Mouse (Mus musculus) stomach, embryonic 16.5 days (tissue): Measurements from ENCODE around the gene Aoc3. TPM values are rescaled to one million over a fixed set of nuclear protein-coding genes. Genes with fewer than 3 reads are reported as not detected.

Source experiments
- ATAC-seq: fragments of 200-750 bp; cut with Nextera tagmentation; 2 replicates; pipeline ENCODE4 v1.8.0; 2017; ENCODE audit warnings: moderate number of reproducible peaks, moderate TSS enrichment; ENCODE audit not compliant: insufficient read depth, low FRiP score
- H3K27ac ChIP-seq: fragments of 300-500 bp; sonication (generic); 2 replicates; pipeline ENCODE4 v1.5.1; 2014; ENCODE audit warnings: low read length
- H3K27me3 ChIP-seq: fragments of 300-500 bp; sonication (generic); 2 replicates; pipeline ENCODE4 v1.6.1; 2014; ENCODE audit warnings: low read length, control low read depth, mixed read lengths; ENCODE audit not compliant: control insufficient read depth, insufficient read depth
- H3K36me3 ChIP-seq: fragments of 300-500 bp; sonication (generic); 2 replicates; pipeline ENCODE4 v1.6.1; 2014; ENCODE audit warnings: low read length; ENCODE audit not compliant: control insufficient read depth, insufficient read depth
- H3K4me1 ChIP-seq: fragments of 300-500 bp; sonication (generic); 2 replicates; pipeline ENCODE4 v1.6.1; 2014; ENCODE audit warnings: low read length, control low read depth, mixed read lengths; ENCODE audit not compliant: control insufficient read depth, insufficient read depth
- H3K4me2 ChIP-seq: fragments of 300-500 bp; sonication (generic); 2 replicates; pipeline ENCODE4 v1.6.1; 2014; ENCODE audit warnings: low read depth, low read length, mixed read lengths
- H3K4me3 ChIP-seq: fragments of 300-500 bp; sonication (generic); replicated peaks from 2 replicates; pipeline ENCODE4 v1.5.1; 2014; ENCODE audit warnings: mild to moderate bottlenecking, low read length
- H3K9ac ChIP-seq: fragments of 300-500 bp; sonication (generic); 2 replicates; pipeline ENCODE4 v1.6.1; 2014; ENCODE audit warnings: low read length
- H3K9me3 ChIP-seq: fragments of 300-500 bp; sonication (generic); replicated peaks from 2 replicates; pipeline ENCODE4 v1.6.1; 2016; ENCODE audit warnings: low read length, control low read depth; ENCODE audit not compliant: control insufficient read depth
- WGBS: fragments of 180-500 bp; shearing (Covaris S2); extraction: QIAGEN DNeasy Blood & Tissue Kit; methylation state at CpG from one replicate; pipeline ENCODE4 v1.1.7; 2014; 5-methylcytosine and 5-hydroxymethylcytosine counted together
- polyA plus RNA-seq: library from polyadenylated mRNA; unstranded; fragments of >200 nt; fragmentation: Nextera tagmentation; extraction: Ambion mirVana; gene quantifications from 2 replicates; pipeline ENCODE4 v1.2.1, GENCODE M21; 2015

The Aoc3 gene
- polyA plus RNA-seq, 1 experiment from 2014 or later, result 3.5 TPM

DNA sequence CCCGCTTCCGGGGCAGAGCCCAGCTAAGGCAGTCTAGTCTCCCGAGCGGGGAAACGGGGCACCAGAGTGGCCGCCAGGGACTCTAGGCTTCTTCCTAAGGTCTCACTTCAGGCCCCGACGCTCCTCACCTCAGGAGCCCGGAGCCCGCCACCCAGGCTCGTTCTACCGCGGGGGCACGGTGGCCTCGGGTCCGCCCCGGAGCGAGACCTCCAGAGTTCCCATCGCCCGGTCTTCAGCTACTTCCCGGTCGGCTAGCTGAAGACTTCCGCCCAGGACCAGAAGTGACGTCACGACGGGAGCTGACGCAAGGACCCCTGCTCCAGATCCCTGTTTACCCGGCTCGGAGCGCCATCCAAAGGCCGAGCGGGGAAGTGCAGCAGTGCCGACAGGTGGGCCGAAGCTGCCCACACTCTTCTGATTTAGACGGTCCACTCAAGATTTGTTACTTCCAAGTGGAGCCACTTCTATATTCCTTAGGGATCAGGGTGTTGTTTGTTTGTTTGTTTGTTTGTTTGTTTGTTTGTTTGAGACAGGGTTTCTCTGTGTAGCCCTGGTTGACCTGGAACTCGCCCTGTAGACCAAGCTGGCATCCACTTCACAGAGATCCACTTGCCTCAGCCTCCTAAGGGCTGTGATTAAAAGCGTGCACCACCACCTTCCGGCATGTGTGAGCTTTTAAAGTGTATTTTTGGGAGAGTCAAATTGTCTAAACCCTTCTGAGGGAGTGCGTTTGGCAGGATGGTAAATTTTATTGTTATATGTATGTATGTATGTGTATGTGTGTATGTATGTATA lies 28.2 kb upstream of the Aoc3 start, which contains the start of gene Becn1:
Gene Becn1 (minus strand): TSS at position 283 of the 795 bp plus-strand sequence.
- Histone ChIP-seq H3K27me3 (no peaks in the 10 kb centered on the region), H3K27ac (peak within 1 kb of the TSS; percentile 61), H3K9me3 (no peaks in the 10 kb centered on the region), H3K4me3 (peak within 1 kb of the TSS; percentile 93), H3K36me3 (no peaks in the 10 kb centered on the region), H3K9ac (peak within 1 kb of the TSS; percentile 91), H3K4me1 (peaks cover 9% of the 10 kb centered on the region; the same call in 1 of the 2 replicates), H3K4me2 (peak within 1 kb of the TSS; percentile 98)
- peak; percentile 94 for ATAC-seq
- WGBS, result 6% methylated on average over 39 of the region's 39 CpGs

DNA sequence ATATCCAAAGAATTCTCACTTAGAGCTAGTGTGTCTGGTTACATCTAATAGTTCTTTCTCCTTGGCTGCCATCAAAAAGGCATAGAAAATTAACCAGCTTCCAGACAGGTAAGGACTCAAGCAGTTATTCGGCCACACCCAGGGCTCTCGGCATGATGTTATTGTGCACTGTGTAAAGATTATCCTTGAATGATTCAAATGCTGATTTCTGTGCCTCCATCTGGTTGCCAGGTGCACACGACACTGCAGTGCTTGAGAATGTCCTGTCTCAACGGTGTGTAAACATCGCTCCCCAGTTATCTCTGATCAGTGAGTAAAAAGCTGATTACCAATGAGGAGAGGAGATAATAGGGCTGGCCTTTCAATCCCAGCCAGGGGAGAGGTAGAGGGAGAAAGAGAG lies 22.7 kb upstream of the Aoc3 start:
- H3K4me2 ChIP-seq, result no peak overlapping the region
- H3K9ac ChIP-seq, result 0 out of 2 replicates have a peak overlapping the region, but pooled peaks have one; percentile 14
- no peaks in the 10 kb centered on the region for H3K4me1 ChIP-seq
- no peak overlapping the region for H3K4me3 ChIP-seq
- no peak overlapping the region for H3K27ac ChIP-seq
- no peaks in the 10 kb centered on the region for H3K36me3 ChIP-seq
- no peaks in the 10 kb centered on the region for H3K27me3 ChIP-seq
- WGBS, result 24% methylated on average over 5 of the region's 5 CpGs
- 0 out of 2 replicates have a peak, but pooled peaks have one; percentile 17 for ATAC-seq
- H3K9me3 ChIP-seq, result no peaks in the 10 kb centered on the region

DNA sequence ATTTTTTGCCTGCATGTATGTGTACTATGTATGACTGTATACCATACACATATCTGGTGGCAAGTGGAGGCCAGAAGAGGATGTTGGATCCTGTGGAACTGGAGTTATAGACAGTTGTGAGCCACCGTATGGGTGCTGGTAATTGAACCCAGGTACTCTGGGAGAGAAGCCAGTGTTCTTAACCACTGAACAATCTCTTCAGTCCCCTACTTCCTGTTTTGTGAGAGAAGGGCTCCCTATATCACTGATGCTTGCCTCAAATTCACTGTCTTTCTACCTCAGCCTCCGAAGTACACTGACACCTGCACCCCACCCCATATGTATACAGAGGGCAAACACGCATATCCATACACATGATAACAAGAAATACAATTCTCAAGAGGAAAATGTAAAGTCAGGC lies 19.3 kb upstream of the Aoc3 start:
- Histone ChIP-seq H3K27me3 (no peaks in the 10 kb centered on the region), H3K4me2 (no peak overlapping the region), H3K9ac (no peak overlapping the region), H3K27ac (no peak overlapping the region), H3K4me3 (no peak overlapping the region), H3K36me3 (no peaks in the 10 kb centered on the region), H3K9me3 (no peaks in the 10 kb centered on the region), H3K4me1 (no peaks in the 10 kb centered on the region)
- no peak for ATAC-seq
- WGBS, result 83% methylated on average over 3 of the region's 3 CpGs

DNA sequence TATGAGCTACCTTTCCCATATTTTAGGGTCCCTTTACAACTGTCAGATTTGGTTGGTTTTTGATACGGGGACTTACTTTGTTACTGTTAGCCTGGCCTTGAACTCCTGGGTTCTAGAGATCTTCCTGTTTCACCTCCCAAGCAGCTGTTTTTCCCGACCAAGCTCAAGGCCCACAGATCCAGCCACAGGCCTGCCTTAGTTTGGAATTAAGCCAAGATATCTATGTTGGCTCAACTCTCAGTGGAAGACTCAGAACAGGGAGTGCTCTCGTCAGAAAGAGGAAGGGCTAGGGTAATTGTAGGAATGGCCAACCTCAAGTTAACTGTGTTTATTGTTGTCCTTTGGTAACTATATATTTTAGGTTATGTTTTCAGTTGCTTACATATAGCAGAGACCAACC lies 18.3 kb upstream of the Aoc3 start:
- 51% methylated on average over 3 of the region's 3 CpGs for WGBS

DNA sequence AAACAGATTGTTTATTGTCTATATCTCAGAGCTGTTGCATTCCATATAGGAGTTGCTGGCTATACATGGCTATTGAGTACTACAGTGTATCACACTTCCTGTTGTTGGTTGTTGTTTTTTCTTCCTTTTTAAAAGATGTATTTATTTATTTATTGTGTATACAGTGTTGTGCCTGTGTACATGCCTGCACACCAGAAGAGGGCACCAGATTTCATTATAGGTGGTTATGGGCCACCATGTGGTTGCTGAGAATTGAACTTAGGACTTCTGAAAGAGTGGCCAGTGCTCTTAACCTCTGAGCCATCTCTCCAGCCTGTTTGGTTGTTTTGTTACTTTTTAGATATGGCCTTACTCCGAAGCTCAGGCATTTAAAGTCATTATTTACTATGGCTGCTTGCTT lies 15.8 kb upstream of the Aoc3 start:
- 95% methylated on average over 1 of the region's 1 CpGs for WGBS
- Histone ChIP-seq H3K36me3 (no peaks in the 10 kb centered on the region), H3K9ac (no peak overlapping the region), H3K4me2 (no peak overlapping the region), H3K4me3 (no peak overlapping the region), H3K9me3 (no peaks in the 10 kb centered on the region), H3K4me1 (peaks cover 8% of the 10 kb centered on the region), H3K27ac (no peak overlapping the region), H3K27me3 (no peaks in the 10 kb centered on the region)
- ATAC-seq, result no peak

More for the DNA sequence above, 18.3 kb upstream of the Aoc3 start:
- Histone ChIP-seq H3K4me2 (no peak overlapping the region), H3K9me3 (no peaks in the 10 kb centered on the region), H3K4me1 (peaks cover 4% of the 10 kb centered on the region; the same call in 1 of the 2 replicates), H3K27ac (no peak overlapping the region), H3K9ac (no peak overlapping the region), H3K36me3 (no peaks in the 10 kb centered on the region), H3K4me3 (no peak overlapping the region), H3K27me3 (no peaks in the 10 kb centered on the region)
- ATAC-seq, result no peak

DNA sequence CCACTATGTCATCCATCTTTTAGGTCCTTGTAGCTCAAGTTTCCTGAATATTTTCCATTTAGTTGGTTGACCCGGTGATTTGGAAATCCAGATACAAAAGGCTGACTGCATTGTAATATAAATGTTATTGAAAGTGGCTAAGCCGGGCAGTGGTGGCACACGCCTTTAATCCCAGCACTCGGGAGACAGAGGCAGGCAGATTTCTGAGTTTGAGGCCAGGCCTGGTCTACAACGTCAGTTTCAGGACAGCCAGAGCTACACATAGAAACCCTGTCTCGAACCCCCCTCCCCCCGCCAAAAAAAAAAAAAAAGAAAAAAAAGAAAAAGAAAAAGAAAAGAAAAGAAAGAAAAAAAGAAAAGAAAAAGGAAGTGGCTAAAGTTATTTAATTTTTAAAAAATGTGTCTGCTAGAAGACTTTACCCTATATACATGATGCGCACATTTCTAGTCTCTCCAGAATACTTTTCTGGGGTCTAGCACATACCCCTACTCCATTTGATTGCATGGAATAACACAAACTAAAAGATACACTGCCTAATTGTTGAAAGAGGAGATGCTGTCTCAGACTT lies 15.2 kb upstream of the Aoc3 start:
- 76% methylated on average over 8 of the region's 8 CpGs for whole genome bisulfite sequencing
- peak overlapping the region; percentile 69 for H3K4me2 ChIP-seq
- peaks cover 8% of the 10 kb centered on the region for H3K4me1 ChIP-seq
- peak overlapping the region; percentile 91 for H3K4me3 ChIP-seq
- ATAC-seq, result no peak
- H3K27me3 ChIP-seq, result no peaks in the 10 kb centered on the region
- H3K9me3 ChIP-seq, result no peaks in the 10 kb centered on the region
- H3K36me3 ChIP-seq, result no peaks in the 10 kb centered on the region
- H3K27ac ChIP-seq, result peak overlapping the region; percentile 82
- H3K9ac ChIP-seq, result peak overlapping the region; percentile 92

DNA sequence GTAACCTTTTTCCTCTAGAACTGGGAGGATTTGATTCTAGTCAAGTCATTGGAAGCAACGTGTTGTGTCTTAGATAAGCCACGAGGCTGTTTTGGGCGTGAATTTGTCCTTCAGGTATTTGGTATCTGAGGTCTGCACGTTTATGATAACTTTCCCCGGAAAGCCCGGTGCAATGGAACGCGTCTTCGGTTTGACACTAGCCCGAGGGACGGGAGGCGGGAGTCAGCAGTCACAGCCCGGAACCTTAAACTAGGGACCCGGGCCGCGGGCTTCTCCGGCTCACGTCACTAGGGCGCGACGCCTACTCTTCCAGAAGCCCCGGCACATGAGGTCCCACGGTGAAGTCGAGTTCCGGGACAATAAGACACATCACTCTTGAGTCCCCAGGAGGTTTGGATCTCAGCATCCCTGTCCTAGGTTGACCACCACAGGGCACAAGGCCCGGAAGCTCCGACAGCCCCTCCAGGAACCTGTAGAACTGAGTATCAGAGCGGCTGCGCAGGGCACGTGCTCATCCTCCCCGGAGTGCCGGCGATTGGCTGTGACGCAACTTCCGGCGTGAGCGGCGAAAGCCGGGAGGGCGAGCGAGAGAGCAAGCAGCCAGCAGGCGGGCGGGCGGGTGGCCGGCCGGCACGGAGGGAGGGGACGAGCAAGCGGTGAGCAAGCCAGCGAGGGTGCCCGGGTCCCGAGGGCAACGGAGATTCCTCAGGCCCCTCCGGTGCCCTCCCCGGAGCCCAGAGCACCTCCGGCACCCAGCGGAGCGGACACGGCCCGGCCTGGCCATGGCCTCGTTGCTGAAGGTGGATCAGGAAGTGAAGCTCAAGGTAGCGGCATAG lies 14.5 kb upstream of the Aoc3 start, which contains the start of gene Psme3:
Gene Psme3 (plus strand): TSS at position 549 of the 836 bp plus-strand sequence.
- H3K27me3 ChIP-seq, result no peaks in the 10 kb centered on the region
- ATAC-seq, result peak; percentile 91
- H3K9me3 ChIP-seq, result no peaks in the 10 kb centered on the region
- peak within 1 kb of the TSS; percentile 82 for H3K4me2 ChIP-seq
- WGBS, result under 1% methylated on average over 62 of the region's 62 CpGs
- peaks cover 8% of the 10 kb centered on the region for H3K4me1 ChIP-seq
- peaks cover 4% of the 10 kb centered on the region for H3K36me3 ChIP-seq
- H3K27ac ChIP-seq, result peak within 1 kb of the TSS; percentile 82
- H3K9ac ChIP-seq, result peak within 1 kb of the TSS; percentile 92
- H3K4me3 ChIP-seq, result peak within 1 kb of the TSS; percentile 91

DNA sequence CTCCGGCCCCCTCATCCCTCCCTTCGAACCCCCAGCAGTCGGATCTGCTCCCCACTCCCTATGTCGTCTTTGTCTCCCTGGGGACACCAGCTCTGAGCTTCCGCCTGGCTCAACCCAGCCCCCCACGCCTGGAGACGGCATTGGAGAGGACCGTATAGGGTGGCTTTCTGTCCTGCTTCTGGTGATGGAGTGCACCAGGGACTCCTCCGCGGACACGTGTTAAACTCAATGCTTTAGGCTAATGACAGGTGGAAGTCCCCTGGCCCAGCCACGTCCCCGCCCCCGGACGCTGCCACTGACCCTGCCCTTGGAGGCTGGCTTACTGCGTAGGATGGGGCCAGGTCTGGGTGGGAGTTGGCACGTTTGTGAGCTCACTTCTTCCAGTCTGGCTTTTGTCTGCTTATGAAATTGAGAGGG lies 13.9 kb upstream of the Aoc3 start:
- peak overlapping the region; percentile 82 for H3K27ac ChIP-seq

More for the DNA sequence above, 13.9 kb upstream of the Aoc3 start:
- Histone ChIP-seq H3K4me3 (peak overlapping the region; percentile 91), H3K9me3 (no peaks in the 10 kb centered on the region), H3K36me3 (peaks cover 8% of the 10 kb centered on the region), H3K4me2 (peak overlapping the region; percentile 82), H3K27me3 (no peaks in the 10 kb centered on the region), H3K4me1 (peaks cover 8% of the 10 kb centered on the region), H3K9ac (peak overlapping the region; percentile 92)
- peak; percentile 52 for ATAC-seq
- under 1% methylated on average over 17 of the region's 17 CpGs for WGBS
